Mouse (Mus musculus): Measurements from ENCODE around the gene Igf1r. TPM values are rescaled to one million over a fixed set of nuclear protein-coding genes. Genes with fewer than 3 reads are reported as not detected.
A peak's percentile ranks its signal among the peaks of the same experiment; 100 is the strongest.

Igf1r gene
- polyA plus RNA-seq, 1 experiment from 2014 or later, result 27.8 TPM

DNA sequence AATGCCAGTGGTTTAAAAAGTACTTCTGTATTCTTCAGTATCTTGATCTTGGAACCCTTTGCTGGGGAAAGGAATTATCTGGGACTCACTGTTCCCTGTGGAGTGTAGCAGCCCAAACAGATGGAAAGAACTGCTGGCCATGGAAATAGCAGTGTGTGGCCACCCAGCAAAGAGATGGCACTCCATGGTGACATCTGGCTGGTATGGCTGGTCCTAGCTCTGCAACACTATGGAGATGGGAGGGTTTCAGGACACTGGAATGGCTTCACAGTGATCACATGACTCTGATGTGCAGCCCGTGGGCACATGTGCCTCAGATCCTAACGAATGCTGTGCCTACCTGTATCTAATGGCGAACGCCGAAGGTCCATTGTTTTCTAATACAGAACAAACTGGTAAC lies 279.9 kb downstream of the Igf1r start:
- WGBS, result 82% methylated on average over 5 of the region's 5 CpGs
- no peak for ATAC-seq (replicated peaks)
- H3K27ac ChIP-seq, result no peak overlapping the region

GRCm38 (mm10) chr7:68233619-68234223 lies 281.1 kb downstream of the Igf1r start:
- Histone ChIP-seq H3K9me3 (no peaks in the 10 kb centered on the region), H3K36me3 (replicated peaks) (peaks cover 7% of the 10 kb centered on the region; the same call in 1 of the 2 replicates), H3K4me2 (no peak overlapping the region), H3K4me1 (peaks cover 8% of the 10 kb centered on the region; the same call in 1 of the 2 replicates), H3K27me3 (replicated peaks) (no peaks in the 10 kb centered on the region), H3K9ac (no peak overlapping the region), H3K27ac (no peak overlapping the region), H3K4me3 (no peak overlapping the region)
- peak; percentile 45; the same call in 1 of the 2 replicates for ATAC-seq (replicated peaks)
- 24% methylated on average over 13 of the region's 13 CpGs for WGBS

More for the DNA sequence above, 279.9 kb downstream of the Igf1r start:
- Histone ChIP-seq H3K36me3 (replicated peaks) (peaks cover 7% of the 10 kb centered on the region; the same call in 1 of the 2 replicates), H3K4me1 (peaks cover 13% of the 10 kb centered on the region), H3K4me3 (no peak overlapping the region), H3K9ac (no peak overlapping the region), H3K4me2 (no peak overlapping the region), H3K9me3 (no peaks in the 10 kb centered on the region), H3K27me3 (replicated peaks) (no peaks in the 10 kb centered on the region)

- H3K9me3 ChIP-seq, result no peaks in the 10 kb centered on the region
- ATAC-seq (replicated peaks), result no peak
Measured at GRCm38 (mm10) chr7:68236817-68237216, 284.2 kb downstream of the Igf1r start.

DNA sequence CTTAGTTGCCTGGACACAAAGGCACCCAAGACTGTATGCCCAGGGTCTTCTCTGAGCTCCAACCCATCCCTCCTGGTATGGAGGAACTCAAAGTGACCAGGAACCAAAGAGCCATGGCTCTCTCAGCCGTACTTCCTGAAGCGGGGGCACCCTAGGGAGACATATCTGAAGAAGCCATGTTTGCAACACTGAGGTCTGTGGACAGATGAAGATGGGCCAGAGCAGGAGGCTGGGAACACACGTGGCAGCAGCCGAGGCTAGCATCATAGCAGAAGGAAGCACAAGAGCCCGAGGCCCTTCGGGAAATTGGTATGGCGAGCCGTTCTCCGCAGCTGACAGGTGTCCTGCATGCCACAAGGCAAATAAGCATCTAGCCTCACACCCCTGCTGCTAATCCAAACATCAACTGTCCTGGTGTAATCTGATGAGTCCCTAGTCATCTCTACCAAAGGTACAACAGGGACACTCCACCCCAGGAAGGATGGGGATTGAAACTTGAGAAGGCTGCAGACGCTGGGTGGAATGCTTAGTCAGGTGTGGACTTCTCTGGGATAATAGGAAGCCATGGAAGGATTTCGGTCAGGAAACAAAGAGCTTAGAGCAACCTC lies 286.7 kb downstream of the Igf1r start:
- H3K4me2 ChIP-seq, result no peak overlapping the region
- no peaks in the 10 kb centered on the region for H3K36me3 ChIP-seq (replicated peaks)
- no peak overlapping the region for H3K9ac ChIP-seq
- H3K27me3 ChIP-seq (replicated peaks), result no peaks in the 10 kb centered on the region
- no peaks in the 10 kb centered on the region for H3K9me3 ChIP-seq
- no peaks in the 10 kb centered on the region for H3K4me1 ChIP-seq
- H3K4me3 ChIP-seq, result no peak overlapping the region
- 63% methylated on average over 11 of the region's 11 CpGs for WGBS
- no peak for ATAC-seq (replicated peaks)
- no peak overlapping the region for H3K27ac ChIP-seq

More at GRCm38 (mm10) chr7:68236817-68237216, 284.2 kb downstream of the Igf1r start:
- Histone ChIP-seq H3K27me3 (replicated peaks) (no peaks in the 10 kb centered on the region), H3K4me1 (peaks cover 8% of the 10 kb centered on the region; the same call in 1 of the 2 replicates), H3K36me3 (replicated peaks) (0 out of 2 replicates have a peak, but pooled peaks cover under 1% of the 10 kb centered on the region), H3K4me3 (no peak overlapping the region), H3K27ac (no peak overlapping the region), H3K4me2 (no peak overlapping the region), H3K9ac (no peak overlapping the region)
- 86% methylated on average over 8 of the region's 8 CpGs for WGBS

DNA sequence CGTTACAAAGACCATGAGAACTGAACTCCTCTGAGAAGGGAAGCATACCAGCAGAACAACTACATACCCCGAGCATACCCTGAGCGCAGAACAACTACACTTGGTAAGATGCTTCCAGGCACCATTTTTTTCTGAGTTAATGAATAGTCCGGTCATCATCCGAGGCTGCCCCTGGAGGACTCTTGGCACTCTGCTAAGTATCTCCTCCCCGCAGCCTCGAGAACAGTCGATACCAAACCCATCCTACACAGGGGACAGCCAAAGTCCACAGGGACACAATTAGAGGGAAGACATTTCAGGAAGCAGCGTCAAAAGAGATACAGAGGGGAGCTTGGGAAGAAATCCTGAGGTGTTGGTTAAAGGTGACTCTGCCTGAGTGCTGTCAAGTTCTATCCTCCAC lies 288.6 kb downstream of the Igf1r start:
- no peaks in the 10 kb centered on the region for H3K36me3 ChIP-seq (replicated peaks)
- whole genome bisulfite sequencing, result 73% methylated on average over 9 of the region's 9 CpGs
- no peak overlapping the region for H3K4me2 ChIP-seq
- no peak overlapping the region for H3K27ac ChIP-seq
- H3K9me3 ChIP-seq, result no peaks in the 10 kb centered on the region
- no peaks in the 10 kb centered on the region for H3K27me3 ChIP-seq (replicated peaks)
- no peak for ATAC-seq (replicated peaks)
- H3K4me3 ChIP-seq, result no peak overlapping the region
- H3K4me1 ChIP-seq, result no peaks in the 10 kb centered on the region
- H3K9ac ChIP-seq, result no peak overlapping the region

GRCm38 (mm10) chr7:68245681-68246080 lies 293.1 kb downstream of the Igf1r start:
- Histone ChIP-seq H3K27me3 (replicated peaks) (no peaks in the 10 kb centered on the region), H3K4me3 (no peak overlapping the region), H3K36me3 (replicated peaks) (no peaks in the 10 kb centered on the region), H3K9ac (no peak overlapping the region), H3K4me1 (no peaks in the 10 kb centered on the region), H3K27ac (no peak overlapping the region), H3K9me3 (no peaks in the 10 kb centered on the region), H3K4me2 (no peak overlapping the region)
- no peak for ATAC-seq (replicated peaks)
- 46% methylated on average over 4 of the region's 4 CpGs for WGBS

DNA sequence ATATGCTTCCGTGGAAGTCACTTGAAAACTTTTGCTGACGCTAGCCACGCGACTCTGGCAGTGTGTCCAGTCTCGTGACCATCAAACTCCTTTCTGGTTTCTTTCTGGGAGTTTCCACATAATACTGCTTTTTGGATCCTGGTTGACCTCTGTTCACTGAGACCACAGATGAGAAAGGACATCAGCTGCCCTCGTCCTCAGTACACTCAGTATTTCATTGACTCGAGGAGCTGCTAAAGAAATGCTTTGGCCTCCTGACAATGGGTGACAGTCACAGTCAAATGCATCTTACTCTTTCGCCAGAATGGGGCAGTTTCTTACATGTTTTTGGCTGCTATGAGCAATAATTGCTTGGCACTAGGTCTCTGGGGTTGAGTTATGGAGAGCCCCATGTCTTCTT lies 293.6 kb downstream of the Igf1r start:
- no peaks in the 10 kb centered on the region for H3K27me3 ChIP-seq (replicated peaks)
- WGBS, result 78% methylated on average over 8 of the region's 8 CpGs
- no peaks in the 10 kb centered on the region for H3K9me3 ChIP-seq
- no peaks in the 10 kb centered on the region for H3K36me3 ChIP-seq (replicated peaks)
- no peak overlapping the region for H3K4me2 ChIP-seq
- H3K4me1 ChIP-seq, result no peaks in the 10 kb centered on the region
- no peak overlapping the region for H3K9ac ChIP-seq
- H3K27ac ChIP-seq, result no peak overlapping the region
- ATAC-seq (replicated peaks), result no peak
- no peak overlapping the region for H3K4me3 ChIP-seq

DNA sequence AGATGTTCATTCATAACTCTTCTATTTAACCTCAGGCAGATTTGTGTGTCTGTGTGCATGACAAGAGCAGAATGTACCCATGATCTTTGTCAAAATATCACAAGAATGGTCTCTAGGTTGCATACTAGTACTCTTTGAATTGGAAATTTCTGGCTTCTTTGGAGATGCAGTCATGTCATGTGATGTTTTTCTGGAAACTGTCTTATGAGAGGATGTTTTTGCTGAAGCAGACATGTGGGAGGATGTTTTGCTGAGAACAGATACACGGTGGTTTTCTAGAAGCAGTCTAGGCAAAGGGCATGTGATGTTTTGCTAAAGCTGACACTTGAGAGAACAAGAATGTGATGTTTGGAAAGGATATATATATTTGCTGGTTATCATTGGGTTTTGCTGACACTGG lies 297.8 kb downstream of the Igf1r start:
- H3K9me3 ChIP-seq, result no peaks in the 10 kb centered on the region
- H3K4me3 ChIP-seq, result no peak overlapping the region
- H3K27me3 ChIP-seq (replicated peaks), result no peaks in the 10 kb centered on the region
- no peaks in the 10 kb centered on the region for H3K4me1 ChIP-seq
- no peak overlapping the region for H3K27ac ChIP-seq
- no peak overlapping the region for H3K9ac ChIP-seq
- no peak for ATAC-seq (replicated peaks)
- H3K36me3 ChIP-seq (replicated peaks), result no peaks in the 10 kb centered on the region
- 89% methylated on average over 1 of the region's 1 CpGs for WGBS
- H3K4me2 ChIP-seq, result no peak overlapping the region

DNA sequence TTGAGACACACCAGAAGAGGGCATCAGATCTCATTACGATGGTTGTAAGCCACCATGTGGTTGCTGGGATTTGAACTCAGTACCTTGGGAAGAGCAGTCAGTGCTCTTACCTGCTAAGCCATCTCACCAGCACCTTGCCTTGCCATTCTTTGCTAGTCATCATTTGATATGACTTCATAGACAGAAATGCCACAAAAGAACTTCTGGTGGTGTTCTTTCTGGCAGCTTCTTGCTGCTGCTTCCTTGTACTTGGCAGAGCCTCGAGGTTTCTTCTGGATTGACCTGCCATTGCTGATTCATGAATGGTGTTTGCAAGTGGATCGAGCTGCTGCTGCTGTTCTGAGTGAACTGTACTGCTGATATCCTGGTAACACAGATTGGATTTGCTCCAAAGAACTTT lies 298.3 kb downstream of the Igf1r start:
- Histone ChIP-seq H3K4me1 (no peaks in the 10 kb centered on the region), H3K9ac (no peak overlapping the region), H3K4me2 (no peak overlapping the region), H3K36me3 (replicated peaks) (no peaks in the 10 kb centered on the region), H3K4me3 (no peak overlapping the region), H3K27ac (no peak overlapping the region), H3K27me3 (replicated peaks) (no peaks in the 10 kb centered on the region), H3K9me3 (no peaks in the 10 kb centered on the region)
- 92% methylated on average over 3 of the region's 3 CpGs for WGBS
- ATAC-seq (replicated peaks), result no peak

DNA sequence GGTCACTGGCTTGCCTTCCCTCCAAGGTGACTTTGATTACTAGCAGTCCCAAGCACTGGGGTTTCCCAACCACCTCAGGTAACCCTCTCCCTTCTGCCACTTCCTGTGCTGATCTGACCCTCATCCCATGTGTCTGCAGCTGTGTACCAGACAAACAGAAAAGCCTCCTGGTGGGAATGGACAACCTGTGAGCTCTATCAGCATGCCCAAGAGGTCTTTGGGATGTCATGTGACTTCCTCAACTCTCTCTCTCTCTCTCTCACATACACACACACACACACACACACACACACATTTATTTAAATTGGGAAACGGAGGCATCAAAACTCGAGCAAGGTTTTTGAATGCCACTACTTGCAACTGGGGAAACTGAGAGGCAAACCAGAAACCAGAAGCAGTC lies 305.1 kb downstream of the Igf1r start:
- no peaks in the 10 kb centered on the region for H3K27me3 ChIP-seq (replicated peaks)
- no peaks in the 10 kb centered on the region for H3K36me3 ChIP-seq (replicated peaks)
- no peaks in the 10 kb centered on the region for H3K4me1 ChIP-seq
- no peak overlapping the region for H3K4me2 ChIP-seq
- no peak overlapping the region for H3K9ac ChIP-seq
- no peak overlapping the region for H3K4me3 ChIP-seq
- no peak for ATAC-seq (replicated peaks)
- 59% methylated on average over 2 of the region's 2 CpGs for WGBS
- no peaks in the 10 kb centered on the region for H3K9me3 ChIP-seq
- no peak overlapping the region for H3K27ac ChIP-seq

- Histone ChIP-seq H3K4me2 (no peak overlapping the region), H3K4me1 (0 out of 2 replicates have a peak, but pooled peaks cover under 1% of the 10 kb centered on the region), H3K9me3 (no peaks in the 10 kb centered on the region), H3K27ac (no peak overlapping the region), H3K36me3 (replicated peaks) (no peaks in the 10 kb centered on the region), H3K9ac (no peak overlapping the region), H3K4me3 (no peak overlapping the region), H3K27me3 (replicated peaks) (no peaks in the 10 kb centered on the region)
- 85% methylated on average over 17 of the region's 17 CpGs for WGBS
- no peak for ATAC-seq (replicated peaks)
Measured at GRCm38 (mm10) chr7:68258326-68259150, 305.9 kb downstream of the Igf1r start.

GRCm38 (mm10) chr7:68259523-68260081 lies 307.0 kb downstream of the Igf1r start:
- Histone ChIP-seq H3K4me2 (no peak overlapping the region), H3K36me3 (replicated peaks) (no peaks in the 10 kb centered on the region), H3K9me3 (no peaks in the 10 kb centered on the region), H3K4me1 (peaks cover 10% of the 10 kb centered on the region), H3K27me3 (replicated peaks) (0 out of 2 replicates have a peak, but pooled peaks cover 2% of the 10 kb centered on the region), H3K9ac (no peak overlapping the region), H3K27ac (no peak overlapping the region), H3K4me3 (no peak overlapping the region)
- WGBS, result 79% methylated on average over 6 of the region's 6 CpGs
- ATAC-seq (replicated peaks), result no peak

Data from midbrain, embryonic 15.5 days (tissue).